Mouse (Mus musculus) liver, adult 2 months (tissue): ENCODE results near the gene Anxa4. TPM values are rescaled to one million over a fixed set of nuclear protein-coding genes. Genes with fewer than 3 reads are reported as not detected.

Source experiments
- DNase-seq: peaks from one replicate; pipeline ENCODE4 v3.0.0-alpha.2; 2011; ENCODE audit warnings: low read depth, low spot score; ENCODE audit errors: extremely low read depth
- H3K27ac ChIP-seq: fragments of 200-500 bp; replicated peaks from 2 replicates; pipeline ENCODE4 v1.5.1; 2012; ENCODE audit warnings: low read depth, mild to moderate bottlenecking, control low read depth, inconsistent platforms, low read length; ENCODE audit not compliant: insufficient read depth
- H3K27me3 ChIP-seq: fragments of 200-500 bp; 2 replicates; pipeline ENCODE4 v1.6.1; 2012; ENCODE audit warnings: mild to moderate bottlenecking, moderate library complexity, low read length, inconsistent platforms; ENCODE audit not compliant: control insufficient read depth, insufficient read depth
- H3K36me3 ChIP-seq: fragments of 200-500 bp; 2 replicates; pipeline ENCODE4 v1.6.1; 2012; ENCODE audit warnings: low read length, inconsistent platforms; ENCODE audit not compliant: control insufficient read depth, insufficient read depth
- H3K4me1 ChIP-seq: fragments of 200-500 bp; 2 replicates; pipeline ENCODE4 v1.6.1; 2011; ENCODE audit warnings: low read length; ENCODE audit not compliant: control insufficient read depth, insufficient read depth
- H3K4me3 ChIP-seq: fragments of 200-500 bp; 2 replicates; pipeline ENCODE4 v1.5.1; 2011; ENCODE audit warnings: low read depth, mild to moderate bottlenecking, control low read depth, low read length, moderate library complexity; ENCODE audit not compliant: insufficient read depth
- H3K79me2 ChIP-seq: fragments of 200-500 bp; 2 replicates; pipeline ENCODE4 v1.6.1; 2012; ENCODE audit warnings: inconsistent platforms, mild to moderate bottlenecking, low read length, moderate library complexity; ENCODE audit not compliant: control insufficient read depth, insufficient read depth
- H3K9ac ChIP-seq: fragments of 200-500 bp; 2 replicates; pipeline ENCODE4 v1.6.1; 2012; ENCODE audit warnings: low read depth, mild to moderate bottlenecking, control low read depth, inconsistent platforms, low read length
- CTCF ChIP-seq: fragments of 200-500 bp; IDR thresholded peaks from 2 replicates; pipeline ENCODE4 v1.5.1; 2011; ENCODE audit warnings: low read depth, low read length, control low read depth
- POLR2A ChIP-seq: fragments of 200-500 bp; IDR thresholded peaks from 2 replicates; pipeline ENCODE4 v1.6.1; 2011; ENCODE audit warnings: low read length, control low read depth; ENCODE audit not compliant: insufficient read depth; ENCODE audit errors: extremely low read depth
- WGBS: fragments of 180-500 bp; shearing (Covaris S2); methylation state at CpG from one replicate; pipeline ENCODE4 v1.1.7; 2018; 5-methylcytosine and 5-hydroxymethylcytosine counted together
- polyA plus RNA-seq: library from polyadenylated mRNA; depleted of rRNA; stranded (reverse); fragments of >200 nt; gene quantifications from 2 replicates; pipeline ENCODE4 v1.2.3, GENCODE M21; 2012
- total RNA-seq: library from RNA; depleted of rRNA; stranded (reverse); fragments of >200 nt; gene quantifications from 2 replicates; pipeline ENCODE4 v1.2.3, GENCODE M21; 2014

The Anxa4 gene
- total and polyA plus RNA-seq, 2 experiments, result 31.2 to 57.6 TPM

- DNase-seq, result peak; percentile 12
- no peaks in the 10 kb centered on the region for H3K27me3 ChIP-seq
- no peak overlapping the region for H3K9ac ChIP-seq
- peaks cover 3% of the 10 kb centered on the region; the same call in 1 of the 2 replicates for H3K4me1 ChIP-seq
- 70% methylated on average over 7 of the region's 7 CpGs for WGBS
- no peaks in the 10 kb centered on the region for H3K36me3 ChIP-seq
- TF ChIP-seq CTCF (peak; percentile 43; the same call in 1 of the 2 replicates), POLR2A (no peak)
- H3K79me2 ChIP-seq, result no peaks in the 10 kb centered on the region
- no peak overlapping the region for H3K4me3 ChIP-seq
- H3K27ac ChIP-seq, result no peak overlapping the region
Observed at GRCm38 (mm10) chr6:86820690-86821089, 27.3 kb upstream of the Anxa4 start.

- no peak for TF ChIP-seq CTCF
- TF ChIP-seq POLR2A, result no peak
- H3K79me2 ChIP-seq, result no peaks in the 10 kb centered on the region
- H3K4me3 ChIP-seq, result no peak overlapping the region
- no peaks in the 10 kb centered on the region for H3K36me3 ChIP-seq
- H3K27ac ChIP-seq, result no peak overlapping the region
- 94% methylated on average over 5 of the region's 5 CpGs for WGBS
- no peak overlapping the region for H3K9ac ChIP-seq
- peaks cover 3% of the 10 kb centered on the region; the same call in 1 of the 2 replicates for H3K4me1 ChIP-seq
- no peak for DNase-seq
- H3K27me3 ChIP-seq, result no peaks in the 10 kb centered on the region
Observed at GRCm38 (mm10) chr6:86819926-86820325, 26.5 kb upstream of the Anxa4 start.

- Histone ChIP-seq H3K27me3 (no peaks in the 10 kb centered on the region), H3K79me2 (no peaks in the 10 kb centered on the region), H3K9ac (no peak overlapping the region), H3K4me1 (peaks cover 3% of the 10 kb centered on the region; the same call in 1 of the 2 replicates), H3K27ac (no peak overlapping the region), H3K4me3 (no peak overlapping the region), H3K36me3 (no peaks in the 10 kb centered on the region)
- no peak for DNase-seq
- 88% methylated on average over 4 of the region's 4 CpGs for WGBS
- TF ChIP-seq CTCF (no peak), POLR2A (no peak)
Observed at GRCm38 (mm10) chr6:86818914-86819313, 25.5 kb upstream of the Anxa4 start.

GRCm38 (mm10) chr6:86816586-86816985 lies 23.2 kb upstream of the Anxa4 start:
- Histone ChIP-seq H3K4me3 (no peak overlapping the region), H3K9ac (no peak overlapping the region), H3K27me3 (no peaks in the 10 kb centered on the region), H3K27ac (no peak overlapping the region), H3K79me2 (no peaks in the 10 kb centered on the region), H3K36me3 (no peaks in the 10 kb centered on the region), H3K4me1 (no peaks in the 10 kb centered on the region)
- no peak for TF ChIP-seq POLR2A
- TF ChIP-seq CTCF, result peak; percentile 11; the same call in 1 of the 2 replicates
- WGBS, result 31% methylated on average over 8 of the region's 8 CpGs
- DNase-seq, result peak; percentile 56

GRCm38 (mm10) chr6:86815436-86815835 lies 22.1 kb upstream of the Anxa4 start:
- DNase-seq, result no peak
- no peak overlapping the region for H3K4me3 ChIP-seq
- no peaks in the 10 kb centered on the region for H3K36me3 ChIP-seq
- no peak overlapping the region for H3K27ac ChIP-seq
- no peaks in the 10 kb centered on the region for H3K27me3 ChIP-seq
- no peaks in the 10 kb centered on the region for H3K4me1 ChIP-seq
- H3K79me2 ChIP-seq, result no peaks in the 10 kb centered on the region
- TF ChIP-seq POLR2A (no peak), CTCF (no peak)
- 61% methylated on average over 7 of the region's 7 CpGs for WGBS
- H3K9ac ChIP-seq, result no peak overlapping the region

GRCm38 (mm10) chr6:86814926-86815325 lies 21.5 kb upstream of the Anxa4 start:
- Histone ChIP-seq H3K79me2 (no peaks in the 10 kb centered on the region), H3K4me3 (no peak overlapping the region), H3K4me1 (no peaks in the 10 kb centered on the region), H3K27ac (no peak overlapping the region), H3K27me3 (no peaks in the 10 kb centered on the region), H3K36me3 (no peaks in the 10 kb centered on the region), H3K9ac (no peak overlapping the region)
- 91% methylated on average over 3 of the region's 3 CpGs for WGBS
- no peak for DNase-seq
- TF ChIP-seq CTCF, result no peak
- no peak for TF ChIP-seq POLR2A
